Mouse (Mus musculus) bone marrow macrophage, adult 2 months (primary cell): ENCODE results near the gene Rasgrp2.

Experiments used
- CTCF ChIP-seq: IDR thresholded peaks from 2 replicates; pipeline ENCODE4 v1.5.1; 2012; ENCODE audit warnings: low read depth, mild to moderate bottlenecking, low read length, moderate library complexity
- POLR2A ChIP-seq: IDR thresholded peaks from 2 replicates; pipeline ENCODE4 v1.6.1; 2012; ENCODE audit warnings: mild to moderate bottlenecking, low read depth, low read length, borderline replicate concordance

DNA sequence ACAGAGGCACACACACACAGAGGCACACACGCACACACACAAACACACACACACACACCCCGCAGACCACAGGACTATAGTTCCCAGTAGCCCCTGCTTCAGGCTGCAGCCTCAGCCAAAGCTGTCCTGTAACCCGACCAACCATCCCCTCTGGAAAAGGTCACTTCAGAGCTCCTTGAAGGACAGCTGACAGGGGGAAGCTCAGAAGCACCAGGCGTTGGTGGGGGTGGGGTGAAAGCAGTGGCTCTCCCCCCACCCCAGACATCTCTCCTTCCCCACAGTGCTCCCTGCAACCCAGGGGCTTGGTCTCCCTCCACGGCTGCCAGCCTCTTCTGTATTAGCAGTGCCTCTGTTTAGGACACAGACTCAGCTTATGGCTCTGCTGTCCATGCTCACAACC, 15.7 kb upstream of the Rasgrp2 start:
- TF ChIP-seq CTCF (no peak), POLR2A (no peak)
